Mouse (Mus musculus) spleen, adult 18-20 months (tissue): ENCODE data around the gene Olfr681.
"Not testable (repeated sequence)": the region's sequence is repeated elsewhere in the genome, so short reads cannot be mapped to it uniquely, and the experiment has no call there.

ENCODE experiments used
- DNase-seq, 2 experiments: peaks; one replicate each; pipeline ENCODE4 v3.0.0; 2022; ENCODE audit warnings: mixed read lengths in 2 of 2

The Olfr681 gene

GRCm38 (mm10) chr7:105116536-105116935 lies at the start of gene Olfr681:
Gene Olfr681 (plus strand): TSS chr7:105116836.
- DNase-seq, result no peak

GRCm38 (mm10) chr7:105080905-105081304 lies 35.7 kb upstream of the Olfr681 start, which contains the start of gene Olfr679:
Gene Olfr679 (plus strand): TSS chr7:105081205.
- DNase-seq, result no peak

- DNase-seq, result not testable (repeated sequence)
These were observed 23.9 kb upstream of the Olfr681 start, which contains the start of gene Olfr680-ps1 for GRCm38 (mm10) chr7:105092717-105093116. Gene Olfr680-ps1 (minus strand): TSS chr7:105092817.

- no peak for DNase-seq
These were observed 24.6 kb downstream of the Olfr681 start for GRCm38 (mm10) chr7:105141275-105141674.

- no peak for DNase-seq
These were observed 30.3 kb downstream of the Olfr681 start, which contains the start of gene Olfr683 for GRCm38 (mm10) chr7:105146912-105147311. Gene Olfr683 (minus strand): TSS chr7:105147012.

GRCm38 (mm10) chr7:105163553-105163952 lies 46.9 kb downstream of the Olfr681 start, which contains the start of gene Olfr684:
Gene Olfr684 (minus strand): TSS chr7:105163653.
- DNase-seq, result no peak

- no peak for DNase-seq
These were observed 54.1 kb downstream of the Olfr681 start for GRCm38 (mm10) chr7:105170773-105171172.
